Mouse (Mus musculus): ENCODE measurements around the gene Wnt8b. TPM values are rescaled to one million over a fixed set of nuclear protein-coding genes. Genes with fewer than 3 reads are reported as not detected.

Wnt8b gene
- polyA plus RNA-seq, 1 experiment from 2014 or later = not detected

DNA sequence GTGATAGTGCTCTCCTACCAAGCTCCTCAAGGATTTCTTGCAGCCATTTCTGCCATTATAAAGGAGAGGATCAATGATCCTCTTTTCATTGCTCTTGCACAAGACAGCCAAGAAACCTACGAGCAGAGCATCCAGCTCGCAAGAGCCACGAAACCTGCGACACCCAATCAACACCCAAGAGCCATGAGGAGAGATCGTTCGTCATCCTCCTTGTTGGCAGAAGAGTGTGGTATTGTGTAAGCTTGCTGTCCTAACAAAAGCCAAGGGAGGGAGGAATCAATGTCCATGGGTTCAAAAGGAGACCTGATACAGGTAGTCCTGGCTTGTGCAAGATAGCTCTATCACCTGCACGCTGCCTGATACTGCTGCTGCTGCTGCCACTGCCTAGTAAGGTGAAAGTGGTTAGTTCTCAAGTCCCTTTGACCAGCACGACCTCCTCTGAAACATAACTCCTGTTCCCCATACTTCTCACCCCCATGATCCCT is 49.5 kb downstream of the Wnt8b start:
- H3K9ac ChIP-seq (ENCODE audit: low read length) = no peak overlapping the region
- 88% methylated on average over 8 of the region's 8 CpGs for WGBS
- no peak overlapping the region for H3K4me3 ChIP-seq (ENCODE audit: low read depth, low read length)
- no peaks in the 10 kb centered on the region for H3K4me1 ChIP-seq (ENCODE audit: control insufficient read depth, insufficient read depth, low read length)
- no peaks in the 10 kb centered on the region for H3K9me3 ChIP-seq (ENCODE audit: control insufficient read depth, low read length)
- H3K4me2 ChIP-seq (ENCODE audit: low read depth, severe bottlenecking) = no peak overlapping the region
- H3K27ac ChIP-seq (replicated peaks; ENCODE audit: low read depth, low read length) = no peak overlapping the region
- H3K36me3 ChIP-seq (ENCODE audit: control insufficient read depth, insufficient read depth, low read length) = no peaks in the 10 kb centered on the region
- DNase-seq (ENCODE audit: low spot score) = no peak
- 0 out of 2 replicates have a peak, but pooled peaks cover 3% of the 10 kb centered on the region for H3K27me3 ChIP-seq (ENCODE audit: control insufficient read depth, insufficient read depth, low read length)
- ATAC-seq (ENCODE audit: insufficient number of reproducible peaks, low FRiP score, low TSS enrichment, low read depth) = no peak

DNA sequence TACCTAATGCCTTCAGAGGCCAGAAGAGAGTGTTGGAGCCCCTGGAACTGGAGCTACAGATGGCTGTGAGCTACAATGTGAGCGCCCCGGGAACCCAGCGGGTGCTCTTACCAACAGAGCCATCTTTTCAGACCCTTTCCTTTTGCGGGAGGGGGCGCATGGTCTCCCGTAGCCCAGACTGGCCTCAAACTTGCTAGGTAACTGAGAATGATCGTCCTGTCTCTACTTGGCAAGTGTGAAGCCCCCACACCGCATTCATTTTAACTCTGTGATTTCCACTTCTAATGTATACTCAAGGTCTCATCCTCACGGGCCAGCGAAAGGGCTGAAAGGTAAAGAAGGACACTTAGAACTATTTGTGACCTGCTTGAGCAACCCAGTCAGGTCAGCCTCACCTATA is 51.1 kb downstream of the Wnt8b start:
- Histone ChIP-seq H3K4me2 (ENCODE audit: low read depth, severe bottlenecking) (no peak overlapping the region), H3K9me3 (ENCODE audit: control insufficient read depth, low read length) (no peaks in the 10 kb centered on the region), H3K9ac (ENCODE audit: low read length) (no peak overlapping the region), H3K27me3 (ENCODE audit: control insufficient read depth, insufficient read depth, low read length) (0 out of 2 replicates have a peak, but pooled peaks cover 3% of the 10 kb centered on the region), H3K4me1 (ENCODE audit: control insufficient read depth, insufficient read depth, low read length) (no peaks in the 10 kb centered on the region), H3K27ac (replicated peaks; ENCODE audit: low read depth, low read length) (no peak overlapping the region), H3K36me3 (ENCODE audit: control insufficient read depth, insufficient read depth, low read length) (peaks cover 5% of the 10 kb centered on the region), H3K4me3 (ENCODE audit: low read depth, low read length) (no peak overlapping the region)
- WGBS = 60% methylated on average over 10 of the region's 10 CpGs
- ATAC-seq (ENCODE audit: insufficient number of reproducible peaks, low FRiP score, low TSS enrichment, low read depth) = no peak
- DNase-seq (ENCODE audit: low spot score) = no peak

DNA sequence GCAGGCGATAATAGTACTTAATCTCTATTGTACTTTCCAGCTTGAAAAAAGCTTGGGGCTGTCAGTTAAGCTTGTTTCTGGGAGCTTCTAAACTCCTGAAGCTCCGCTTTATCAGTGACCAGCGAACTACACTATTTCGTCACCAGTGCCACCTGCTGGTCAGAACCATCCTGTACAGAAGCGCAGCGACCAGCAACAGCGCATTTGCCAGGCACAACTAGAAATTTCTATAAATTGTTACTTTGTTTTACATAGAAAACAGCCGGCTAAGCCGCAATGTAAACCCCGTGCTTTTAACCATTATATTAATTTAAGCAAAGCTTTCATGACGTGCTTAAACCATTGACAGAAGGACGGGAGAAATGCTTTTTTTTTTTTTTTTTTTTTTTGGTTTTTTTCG is 51.5 kb downstream of the Wnt8b start:
- ATAC-seq (ENCODE audit: insufficient number of reproducible peaks, low FRiP score, low TSS enrichment, low read depth) = no peak
- peak; percentile 88 for DNase-seq (ENCODE audit: low spot score)
- H3K4me3 ChIP-seq (ENCODE audit: low read depth, low read length) = peak overlapping the region; percentile 50; the same call in 1 of the 2 replicates
- peak overlapping the region; percentile 90 for H3K4me2 ChIP-seq (ENCODE audit: low read depth, severe bottlenecking)
- H3K9ac ChIP-seq (ENCODE audit: low read length) = no peak overlapping the region
- peaks cover 7% of the 10 kb centered on the region for H3K36me3 ChIP-seq (ENCODE audit: control insufficient read depth, insufficient read depth, low read length)
- 4% methylated on average over 12 of the region's 13 CpGs for WGBS
- no peaks in the 10 kb centered on the region for H3K9me3 ChIP-seq (ENCODE audit: control insufficient read depth, low read length)
- no peak overlapping the region for H3K27ac ChIP-seq (replicated peaks; ENCODE audit: low read depth, low read length)
- H3K27me3 ChIP-seq (ENCODE audit: control insufficient read depth, insufficient read depth, low read length) = 0 out of 2 replicates have a peak, but pooled peaks cover 3% of the 10 kb centered on the region
- H3K4me1 ChIP-seq (ENCODE audit: control insufficient read depth, insufficient read depth, low read length) = no peaks in the 10 kb centered on the region

DNA sequence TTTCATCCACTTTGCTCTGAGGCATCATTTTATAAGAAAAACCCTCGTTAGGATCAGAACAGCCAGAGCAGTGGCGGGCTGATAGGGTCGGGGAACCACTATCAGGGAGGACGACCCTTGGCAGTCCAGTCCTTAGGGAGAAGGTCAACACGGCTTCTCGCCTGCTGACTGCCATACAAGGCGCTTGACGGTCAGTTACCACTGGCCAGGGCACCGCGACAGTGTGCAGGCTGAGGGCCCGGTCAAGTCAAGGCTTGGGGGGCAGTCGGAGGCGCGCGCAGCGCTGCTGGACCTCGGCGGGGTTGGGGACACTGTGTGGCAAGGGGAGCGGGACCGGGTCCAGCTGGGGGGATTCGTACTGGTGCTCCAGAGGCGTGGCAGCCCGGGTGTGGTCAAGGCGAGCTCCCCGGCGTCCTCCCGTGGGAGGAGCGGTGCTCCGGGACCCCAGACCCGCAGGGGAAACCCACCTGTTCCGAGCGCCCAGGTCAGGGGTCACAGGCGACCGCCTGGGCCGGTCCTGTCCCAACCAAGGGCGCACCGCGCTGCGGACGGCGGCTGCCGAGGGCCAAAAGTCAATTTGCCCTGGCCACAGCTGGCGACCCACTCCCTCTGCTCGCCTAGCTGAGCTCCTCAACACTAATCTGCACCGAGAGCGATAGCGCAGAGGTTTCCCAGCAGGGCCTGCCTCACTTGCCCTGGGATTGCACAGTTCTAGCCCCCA is 52.2 kb downstream of the Wnt8b start, which contains the start of gene Sec31b:
Sec31b (minus strand) TSS at position 544 of the 721 bp plus-strand sequence.
- WGBS = 1% methylated on average over 47 of the region's 47 CpGs
- Histone ChIP-seq H3K27me3 (ENCODE audit: control insufficient read depth, insufficient read depth, low read length) (0 out of 2 replicates have a peak, but pooled peaks cover 3% of the 10 kb centered on the region), H3K4me3 (ENCODE audit: low read depth, low read length) (peak within 1 kb of the TSS; percentile 50), H3K9me3 (ENCODE audit: control insufficient read depth, low read length) (no peaks in the 10 kb centered on the region), H3K27ac (replicated peaks; ENCODE audit: low read depth, low read length) (no peak within 1 kb of the TSS), H3K36me3 (ENCODE audit: control insufficient read depth, insufficient read depth, low read length) (peaks cover 14% of the 10 kb centered on the region), H3K9ac (ENCODE audit: low read length) (peak within 1 kb of the TSS; percentile 62), H3K4me1 (ENCODE audit: control insufficient read depth, insufficient read depth, low read length) (no peaks in the 10 kb centered on the region), H3K4me2 (ENCODE audit: low read depth, severe bottlenecking) (peak within 1 kb of the TSS; percentile 90)
- ATAC-seq (ENCODE audit: insufficient number of reproducible peaks, low FRiP score, low TSS enrichment, low read depth) (peak; percentile 39), DNase-seq (ENCODE audit: low spot score) (peak; percentile 73)

DNA sequence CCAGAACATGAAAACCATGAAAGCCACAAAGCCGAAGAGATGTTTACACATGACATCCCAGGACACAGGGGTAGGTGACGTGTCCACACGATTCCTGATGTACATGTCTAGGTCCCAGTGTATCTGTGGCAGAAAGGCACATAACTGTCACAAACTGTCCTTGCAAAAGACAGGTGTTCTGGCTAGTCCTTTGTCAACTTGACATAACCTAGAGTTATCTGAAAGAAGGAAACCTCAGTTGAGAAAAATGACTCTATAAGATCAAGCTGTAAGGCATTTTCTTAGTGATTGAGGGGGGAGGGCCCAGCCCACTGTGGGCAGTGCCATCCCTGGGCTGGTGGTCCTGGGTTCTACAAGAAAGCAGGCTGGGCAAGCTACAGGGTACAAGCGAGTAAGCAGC is 59.5 kb downstream of the Wnt8b start, which contains the start of gene Gm20538:
Gm20538 (minus strand) TSS at position 101 of the 400 bp plus-strand sequence.
- ATAC-seq (ENCODE audit: insufficient number of reproducible peaks, low FRiP score, low TSS enrichment, low read depth) = no peak
- WGBS = 94% methylated on average over 4 of the region's 4 CpGs
- Histone ChIP-seq H3K4me2 (ENCODE audit: low read depth, severe bottlenecking) (no peak within 1 kb of the TSS), H3K4me1 (ENCODE audit: control insufficient read depth, insufficient read depth, low read length) (peaks cover 7% of the 10 kb centered on the region), H3K27me3 (ENCODE audit: control insufficient read depth, insufficient read depth, low read length) (no peaks in the 10 kb centered on the region), H3K36me3 (ENCODE audit: control insufficient read depth, insufficient read depth, low read length) (peaks cover 21% of the 10 kb centered on the region), H3K9me3 (ENCODE audit: control insufficient read depth, low read length) (no peaks in the 10 kb centered on the region), H3K4me3 (ENCODE audit: low read depth, low read length) (no peak within 1 kb of the TSS), H3K27ac (replicated peaks; ENCODE audit: low read depth, low read length) (no peak within 1 kb of the TSS), H3K9ac (ENCODE audit: low read length) (no peak within 1 kb of the TSS)
- no peak for DNase-seq (ENCODE audit: low spot score)

DNA sequence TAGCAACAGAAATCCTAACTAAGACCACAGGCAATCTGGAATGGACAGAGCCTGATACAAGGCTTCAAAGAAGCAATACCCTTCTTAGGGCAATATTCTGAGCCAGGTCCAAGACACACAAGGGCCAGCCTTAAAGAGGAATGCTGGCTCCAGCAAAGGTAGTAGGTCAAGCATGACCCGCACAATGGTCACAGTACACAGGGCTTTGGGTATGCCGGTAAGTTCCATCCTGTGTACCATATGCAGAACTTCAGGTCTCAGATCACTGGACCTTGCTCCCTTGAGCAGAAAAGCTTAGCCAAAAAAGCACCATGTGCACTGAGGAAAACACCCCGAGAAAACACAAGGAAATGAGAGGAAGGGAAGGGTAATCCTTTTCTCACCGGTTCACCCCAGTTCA is 60.0 kb downstream of the Wnt8b start:
- Histone ChIP-seq H3K36me3 (ENCODE audit: control insufficient read depth, insufficient read depth, low read length) (peaks cover 21% of the 10 kb centered on the region), H3K9me3 (ENCODE audit: control insufficient read depth, low read length) (no peaks in the 10 kb centered on the region), H3K4me2 (ENCODE audit: low read depth, severe bottlenecking) (no peak overlapping the region), H3K27me3 (ENCODE audit: control insufficient read depth, insufficient read depth, low read length) (no peaks in the 10 kb centered on the region), H3K9ac (ENCODE audit: low read length) (no peak overlapping the region), H3K4me3 (ENCODE audit: low read depth, low read length) (no peak overlapping the region), H3K27ac (replicated peaks; ENCODE audit: low read depth, low read length) (no peak overlapping the region), H3K4me1 (ENCODE audit: control insufficient read depth, insufficient read depth, low read length) (peaks cover 7% of the 10 kb centered on the region)
- 95% methylated on average over 4 of the region's 4 CpGs for WGBS
- ATAC-seq (ENCODE audit: insufficient number of reproducible peaks, low FRiP score, low TSS enrichment, low read depth) = no peak
- DNase-seq (ENCODE audit: low spot score) = no peak

DNA sequence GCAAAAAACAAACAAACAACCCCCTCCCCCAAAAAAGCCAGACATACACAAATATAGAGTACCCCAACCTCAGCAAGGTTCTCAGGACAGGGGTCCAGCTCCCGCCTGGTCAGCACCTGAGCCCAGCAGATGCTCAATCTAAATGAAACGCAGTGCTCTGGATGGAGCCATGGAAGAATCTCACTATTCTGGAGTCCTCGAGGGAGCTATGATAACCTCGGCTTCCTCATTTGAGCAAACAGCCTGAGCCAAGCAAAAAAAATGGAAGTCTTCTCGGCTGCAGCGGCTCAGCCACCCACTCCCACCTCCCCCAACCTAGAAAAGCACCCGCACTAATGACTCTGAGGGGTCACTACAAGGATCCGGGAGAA is 61.2 kb downstream of the Wnt8b start:
- no peaks in the 10 kb centered on the region for H3K9me3 ChIP-seq (ENCODE audit: control insufficient read depth, low read length)
- DNase-seq (ENCODE audit: low spot score) = no peak
- no peak for ATAC-seq (ENCODE audit: insufficient number of reproducible peaks, low FRiP score, low TSS enrichment, low read depth)
- H3K36me3 ChIP-seq (ENCODE audit: control insufficient read depth, insufficient read depth, low read length) = peaks cover 16% of the 10 kb centered on the region
- H3K27ac ChIP-seq (replicated peaks; ENCODE audit: low read depth, low read length) = no peak overlapping the region
- no peaks in the 10 kb centered on the region for H3K27me3 ChIP-seq (ENCODE audit: control insufficient read depth, insufficient read depth, low read length)
- H3K9ac ChIP-seq (ENCODE audit: low read length) = peak overlapping the region; percentile 90
- peak overlapping the region; percentile 72 for H3K4me2 ChIP-seq (ENCODE audit: low read depth, severe bottlenecking)
- peaks cover 7% of the 10 kb centered on the region for H3K4me1 ChIP-seq (ENCODE audit: control insufficient read depth, insufficient read depth, low read length)
- H3K4me3 ChIP-seq (ENCODE audit: low read depth, low read length) = peak overlapping the region; percentile 65
- WGBS = 8% methylated on average over 8 of the region's 8 CpGs

DNA sequence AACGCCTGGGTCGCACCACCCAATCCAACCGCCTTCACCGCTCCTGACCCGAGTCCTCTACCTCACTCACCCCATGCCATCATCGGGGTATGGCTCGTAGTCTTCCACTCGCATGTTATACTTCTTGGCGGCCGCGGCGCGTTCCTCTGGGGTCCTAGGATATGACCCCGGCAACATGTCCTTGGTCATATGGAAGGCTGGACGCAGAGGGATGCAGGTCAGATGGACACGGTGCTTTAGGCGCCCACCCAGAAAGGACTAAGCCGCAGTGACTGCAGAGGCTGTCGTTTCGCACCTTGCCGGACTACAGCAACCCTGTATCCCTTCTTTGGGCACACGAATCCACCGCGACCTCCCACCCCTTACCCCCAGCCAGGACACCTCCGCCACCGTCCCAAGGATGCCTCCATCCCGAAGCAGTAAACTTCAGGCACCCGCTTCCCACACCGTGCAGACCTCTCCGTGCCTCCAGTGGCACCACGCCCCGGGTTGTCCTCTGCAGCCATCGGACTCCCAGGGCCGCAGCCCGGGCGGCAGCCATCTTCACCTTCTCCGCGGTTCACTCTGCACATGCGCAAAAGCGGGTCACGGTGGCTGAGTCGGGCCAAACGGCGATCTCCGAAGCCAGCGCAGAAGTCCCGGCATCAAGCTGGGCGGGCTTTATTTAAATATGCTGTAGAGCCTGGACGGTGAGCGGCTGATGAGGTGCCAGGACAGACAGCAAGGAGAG is 61.8 kb downstream of the Wnt8b start, which contains the start of gene Ndufb8:
Ndufb8 (minus strand) TSS at position 580 of the 730 bp plus-strand sequence.
- no peaks in the 10 kb centered on the region for H3K9me3 ChIP-seq (ENCODE audit: control insufficient read depth, low read length)
- WGBS = 0% methylated on average over 50 of the region's 50 CpGs
- peaks cover 7% of the 10 kb centered on the region for H3K4me1 ChIP-seq (ENCODE audit: control insufficient read depth, insufficient read depth, low read length)
- H3K4me3 ChIP-seq (ENCODE audit: low read depth, low read length) = peak within 1 kb of the TSS; percentile 65
- peak within 1 kb of the TSS; percentile 26; the same call in 1 of the 2 replicates for H3K27ac ChIP-seq (replicated peaks; ENCODE audit: low read depth, low read length)
- peaks cover 12% of the 10 kb centered on the region for H3K36me3 ChIP-seq (ENCODE audit: control insufficient read depth, insufficient read depth, low read length)
- H3K9ac ChIP-seq (ENCODE audit: low read length) = peak within 1 kb of the TSS; percentile 90
- no peaks in the 10 kb centered on the region for H3K27me3 ChIP-seq (ENCODE audit: control insufficient read depth, insufficient read depth, low read length)
- peak; percentile 82 for ATAC-seq (ENCODE audit: insufficient number of reproducible peaks, low FRiP score, low TSS enrichment, low read depth)
- H3K4me2 ChIP-seq (ENCODE audit: low read depth, severe bottlenecking) = peak within 1 kb of the TSS; percentile 72
- DNase-seq (ENCODE audit: low spot score) = peak; percentile 97

All from limb, embryonic 11.5 days (tissue).